Mouse (Mus musculus): Measurements from ENCODE around the gene Snx8.

Snx8 gene

DNA sequence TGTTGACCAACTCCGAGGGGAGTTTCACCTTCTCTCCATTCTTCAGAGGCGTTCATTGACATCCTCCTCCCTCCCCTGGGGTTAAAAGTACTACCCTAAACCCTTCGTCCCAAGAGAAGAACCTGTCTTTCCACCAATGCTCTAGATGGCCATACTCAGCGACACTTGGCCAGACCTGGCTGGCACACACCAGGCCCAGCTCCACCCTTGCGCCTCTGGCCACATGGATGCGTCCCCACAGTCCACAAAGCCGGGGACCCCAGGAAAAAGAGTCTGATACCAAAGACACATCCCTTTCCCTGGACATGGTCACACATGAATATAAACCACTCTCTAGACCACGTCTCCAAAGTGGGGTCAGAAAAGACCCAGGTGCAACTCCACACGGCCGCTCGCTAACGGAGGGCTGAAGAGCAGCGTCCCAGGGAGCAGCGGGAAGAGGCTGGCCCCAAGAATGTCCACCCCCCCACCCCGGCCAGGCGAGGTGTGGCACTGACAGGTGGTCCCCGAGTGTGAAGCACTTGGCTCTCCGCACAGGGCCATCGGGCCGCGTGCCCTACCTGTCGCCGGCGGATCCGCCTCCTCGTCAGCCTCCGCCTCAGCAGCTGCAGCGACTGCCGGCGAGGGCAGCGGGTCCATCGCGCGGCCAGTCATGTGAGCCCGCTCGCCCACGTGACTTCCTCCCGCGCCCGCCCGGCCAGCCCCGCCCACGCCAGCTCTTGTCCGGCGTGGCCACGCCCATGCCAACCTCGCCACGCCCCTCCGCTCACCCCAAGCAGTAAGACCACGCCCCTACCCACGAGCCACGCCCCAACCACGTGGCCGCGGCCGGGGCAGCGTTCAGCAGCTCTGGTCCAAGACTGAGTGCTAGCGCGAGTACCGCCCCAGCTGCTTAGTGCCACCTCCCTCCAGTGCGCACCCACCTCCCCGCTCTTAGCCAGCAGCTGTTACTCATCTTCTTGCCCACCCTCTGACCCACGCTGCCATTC, at the start of gene Snx8:
Gene Snx8 (minus strand): TSS at position 675 of the 989 bp plus-strand sequence.
- peak; percentile 84 for DNase-seq

DNA sequence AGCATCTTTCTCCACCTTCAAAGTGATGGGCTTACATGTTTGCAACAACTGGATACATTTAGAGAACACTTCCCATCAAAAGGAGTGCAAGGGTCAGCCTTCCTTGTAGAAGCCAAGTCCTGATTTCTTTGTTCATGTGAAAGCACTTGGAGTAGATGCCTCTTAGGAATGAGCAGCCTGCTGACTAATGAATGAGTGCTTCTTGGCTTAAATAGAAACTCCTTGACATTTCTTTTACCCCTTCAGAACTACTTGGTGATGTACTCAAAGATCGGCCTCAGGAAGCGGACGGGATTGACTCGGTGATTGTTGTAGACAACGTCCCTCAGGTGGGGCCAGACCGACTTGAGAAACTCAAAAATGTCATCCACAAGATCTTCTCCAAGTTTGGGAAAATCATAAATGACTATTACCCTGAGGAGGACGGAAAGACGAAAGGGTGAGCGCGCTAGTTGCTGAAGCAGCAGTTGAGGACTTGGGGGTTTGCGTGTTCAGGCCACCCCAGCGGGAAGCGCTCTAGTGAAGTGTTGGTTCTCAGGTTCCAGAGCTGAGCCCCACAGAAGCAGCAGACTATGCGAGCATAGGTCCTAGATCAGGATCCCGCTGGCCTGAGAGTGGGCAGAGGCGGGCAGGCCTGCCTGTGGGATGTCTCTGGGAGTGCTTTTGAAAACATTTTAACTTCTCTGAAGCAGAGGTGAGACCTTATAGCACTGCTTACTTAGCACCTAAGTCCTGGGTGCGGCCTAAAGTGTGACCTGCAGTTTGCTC, 36.1 kb upstream of the Snx8 start:
- no peak for DNase-seq

DNA sequence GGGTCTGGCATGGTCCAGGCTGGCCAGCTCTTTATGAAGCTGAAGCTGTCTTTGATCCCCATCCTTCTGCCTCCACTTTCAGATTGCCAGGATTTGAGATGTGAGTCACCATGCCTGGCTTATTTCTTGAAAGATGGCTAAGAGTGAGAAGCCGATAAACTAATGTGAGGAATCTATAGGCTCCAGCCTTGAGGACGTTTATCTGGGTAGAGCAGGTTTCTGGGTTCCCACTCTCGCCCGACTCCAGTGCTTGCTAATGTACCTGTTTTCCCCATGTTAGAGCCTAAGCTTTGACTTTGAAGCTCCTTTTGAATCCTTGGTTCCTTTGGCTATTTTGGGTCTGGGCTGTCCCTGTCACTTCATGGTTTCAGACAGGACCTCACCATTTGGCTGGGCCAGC, 31.6 kb upstream of the Snx8 start:
- no peak for DNase-seq

DNA sequence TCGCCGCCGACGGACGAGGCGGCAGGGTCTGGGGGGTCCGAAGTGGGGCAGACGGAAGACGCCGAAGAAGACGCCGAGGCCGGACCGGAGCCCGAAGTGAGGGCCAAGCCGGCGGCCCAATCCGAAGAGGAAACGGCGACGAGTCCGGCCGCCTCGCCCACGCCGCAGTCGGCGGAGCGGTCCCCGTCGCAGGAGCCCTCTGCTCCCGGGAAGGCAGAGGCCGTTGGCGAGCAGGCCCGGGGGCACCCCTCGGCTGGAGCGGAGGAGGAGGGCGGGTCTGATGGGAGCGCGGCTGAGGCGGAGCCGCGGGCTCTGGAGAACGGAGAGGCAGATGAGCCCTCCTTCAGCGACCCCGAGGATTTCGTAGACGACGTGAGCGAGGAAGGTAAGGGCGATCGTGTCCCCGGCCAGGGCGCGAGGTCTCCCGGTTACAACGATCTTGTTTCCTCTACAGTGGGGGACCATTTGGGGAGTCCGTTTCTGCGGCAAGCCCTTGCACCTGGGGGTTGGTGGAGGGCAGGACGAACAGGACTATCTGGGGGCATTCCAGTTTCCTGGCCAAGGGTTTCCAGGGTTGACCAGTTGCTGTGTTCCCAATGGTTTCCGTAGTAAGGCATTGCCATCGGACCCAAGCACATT, 30.5 kb upstream of the Snx8 start:
- DNase-seq: peak; percentile 66

DNA sequence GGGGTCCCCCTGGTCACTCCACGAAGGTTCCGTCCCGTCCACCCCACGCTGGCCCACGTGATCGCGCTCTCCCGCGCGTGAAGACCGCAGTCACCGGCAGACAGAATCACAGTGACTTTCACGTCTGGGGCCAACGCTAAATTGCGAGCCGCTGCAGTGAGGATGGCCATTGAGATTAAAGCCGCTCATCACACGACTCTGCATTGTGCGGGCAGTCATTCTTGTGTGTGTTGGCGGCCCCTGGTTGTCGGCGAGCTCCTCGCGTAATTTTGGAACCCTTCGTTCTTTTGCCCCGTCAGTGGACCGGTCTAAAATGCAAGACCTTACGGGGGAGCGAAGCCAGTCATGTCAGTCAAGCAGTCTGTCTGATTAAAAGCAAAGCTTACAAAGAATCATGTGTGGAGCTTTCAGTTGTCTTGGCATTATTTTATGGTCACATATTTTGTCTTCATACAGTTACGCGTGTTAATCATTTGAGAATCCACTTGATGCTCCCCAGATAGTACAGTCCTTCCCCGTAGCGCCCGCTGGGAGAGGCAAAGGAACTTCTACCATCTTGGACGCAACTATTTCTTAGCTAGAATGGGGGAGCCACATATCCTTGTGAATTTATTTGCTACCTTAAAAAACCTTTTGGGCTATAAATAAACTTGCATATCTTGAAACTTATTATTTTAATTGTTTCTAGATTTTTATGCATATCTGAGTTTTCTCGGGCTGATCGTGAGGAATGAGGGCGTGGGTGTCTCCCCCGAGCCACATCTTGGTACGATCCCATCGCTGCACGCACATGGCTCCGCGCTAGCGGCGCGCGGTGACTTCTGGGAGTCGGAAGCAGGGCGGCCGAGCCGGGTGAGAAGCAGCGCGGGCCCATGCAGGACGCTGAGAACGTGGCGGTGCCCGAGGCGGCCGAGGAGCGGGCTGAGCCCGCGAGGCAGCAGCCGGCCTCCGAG, 29.7 kb upstream of the Snx8 start, which contains the start of gene Eif3b:
Gene Eif3b (plus strand): TSS at position 840 of the 953 bp plus-strand sequence.
- peak; percentile 91 for DNase-seq

DNA sequence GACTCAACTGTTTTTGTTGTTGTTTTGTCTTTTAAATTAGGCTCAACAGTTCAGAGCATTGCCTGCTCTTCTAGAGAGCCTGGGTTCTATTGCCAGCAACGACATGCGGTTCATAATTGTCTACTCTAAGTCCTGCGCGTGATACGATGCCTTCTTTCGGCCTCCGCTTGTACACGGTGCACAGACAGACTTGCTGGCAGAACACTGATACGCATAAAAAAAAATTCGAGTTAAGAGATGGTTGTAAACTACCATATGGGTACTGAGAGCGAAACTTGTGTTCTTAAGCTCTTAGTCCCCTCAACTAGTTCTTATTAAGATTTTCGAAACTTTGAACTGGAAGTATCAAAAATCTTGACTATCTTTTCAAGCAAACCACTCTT, 29.0 kb upstream of the Snx8 start:
- peak; percentile 23 for DNase-seq

DNA sequence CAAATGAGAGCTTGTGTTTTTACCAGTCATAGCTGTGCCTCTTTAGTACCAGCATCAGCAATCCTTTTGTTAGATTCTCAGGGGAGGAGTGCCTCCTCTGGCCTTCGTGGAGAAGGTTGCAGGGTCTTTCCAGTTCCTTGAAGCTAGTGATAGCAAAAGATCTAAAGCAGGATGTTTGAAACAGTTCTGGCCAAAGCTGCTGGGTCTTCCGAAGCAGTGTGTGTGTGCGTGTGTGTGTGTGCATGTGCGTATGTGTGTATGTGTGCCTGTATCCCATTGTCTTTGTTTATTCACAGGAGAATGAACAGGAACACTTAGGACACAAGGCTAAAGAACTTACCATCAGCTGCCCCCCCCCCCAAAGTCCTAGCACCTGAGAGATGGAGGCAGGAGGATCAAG, 25.6 kb upstream of the Snx8 start:
- no peak for DNase-seq

DNA sequence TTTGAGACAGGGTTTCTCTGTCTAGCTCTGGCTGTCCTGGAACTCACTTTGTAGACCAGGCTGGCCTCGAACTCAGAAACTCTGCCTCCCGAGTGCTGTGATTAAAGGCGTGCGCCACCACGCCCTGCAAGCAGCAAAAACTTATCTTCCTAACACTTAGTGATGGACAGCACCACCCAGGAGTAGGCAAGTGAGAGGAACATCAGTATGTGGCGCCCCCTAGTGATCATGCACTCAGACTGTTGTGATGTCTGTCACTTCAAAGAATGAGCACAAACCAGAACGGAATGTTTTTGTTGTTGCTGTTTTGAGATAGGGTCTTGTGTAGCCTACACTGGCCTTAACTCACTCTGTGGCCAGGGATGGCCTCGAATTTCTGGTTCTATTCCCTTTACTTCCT, 22.3 kb upstream of the Snx8 start:
- peak; percentile 89 for DNase-seq

DNA sequence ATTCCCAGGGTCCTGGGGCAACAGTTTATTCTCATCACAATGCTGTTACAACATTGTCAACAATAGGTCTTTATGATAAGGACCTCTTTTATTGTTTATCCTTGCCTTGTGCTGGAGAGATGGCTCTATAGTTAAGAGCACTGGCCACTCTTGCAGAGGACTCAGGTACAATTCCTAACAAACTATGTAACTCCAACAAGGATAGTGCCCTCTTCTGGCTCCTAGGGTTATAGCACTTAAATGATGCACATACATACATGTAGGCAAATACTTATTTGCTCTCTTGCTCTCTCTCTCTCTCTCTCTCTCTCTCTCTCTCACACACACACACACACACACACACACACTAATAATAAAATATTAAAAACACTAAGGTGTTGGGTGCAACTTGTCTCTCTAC, 19.7 kb upstream of the Snx8 start:
- no peak for DNase-seq

DNA sequence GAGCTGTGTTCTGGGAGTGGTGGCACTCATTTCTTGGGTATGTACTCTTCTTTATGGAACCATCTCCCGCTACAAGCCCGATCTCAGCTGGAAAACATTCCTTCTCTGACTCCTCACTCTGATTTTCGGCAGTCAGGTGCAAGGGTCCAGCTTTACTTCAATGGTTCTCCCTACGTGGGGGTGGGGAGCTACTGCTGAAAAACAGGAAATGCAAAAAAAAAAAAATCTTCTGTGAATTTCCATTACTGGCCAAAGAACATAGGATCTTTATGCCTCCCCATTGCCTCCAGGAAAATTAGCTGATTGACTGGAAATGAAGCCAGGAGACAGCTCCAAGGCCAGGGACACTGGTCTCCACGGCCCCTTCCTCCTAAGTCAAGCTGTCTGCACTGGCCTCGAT, 17.6 kb upstream of the Snx8 start:
- no peak for DNase-seq

DNA sequence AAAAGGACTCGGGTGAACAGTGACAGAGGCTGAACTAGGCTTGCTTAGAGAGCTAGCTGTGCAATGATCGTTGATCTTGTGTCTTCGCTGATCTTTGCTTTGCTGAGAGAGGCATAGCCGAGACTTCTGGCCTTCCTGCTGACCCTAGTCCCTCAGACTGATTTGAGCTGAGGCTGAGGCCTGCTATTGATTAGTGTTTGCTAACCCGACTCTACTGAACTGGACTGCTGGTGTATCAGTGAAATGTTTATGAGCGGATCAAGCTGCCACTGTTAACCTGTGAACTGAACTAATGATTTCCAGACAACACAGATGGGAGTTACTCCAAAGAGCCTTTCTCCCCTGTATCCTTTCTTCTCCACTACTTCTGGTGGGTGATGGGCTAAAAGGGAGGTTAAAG, 16.1 kb upstream of the Snx8 start:
- no peak for DNase-seq

DNA sequence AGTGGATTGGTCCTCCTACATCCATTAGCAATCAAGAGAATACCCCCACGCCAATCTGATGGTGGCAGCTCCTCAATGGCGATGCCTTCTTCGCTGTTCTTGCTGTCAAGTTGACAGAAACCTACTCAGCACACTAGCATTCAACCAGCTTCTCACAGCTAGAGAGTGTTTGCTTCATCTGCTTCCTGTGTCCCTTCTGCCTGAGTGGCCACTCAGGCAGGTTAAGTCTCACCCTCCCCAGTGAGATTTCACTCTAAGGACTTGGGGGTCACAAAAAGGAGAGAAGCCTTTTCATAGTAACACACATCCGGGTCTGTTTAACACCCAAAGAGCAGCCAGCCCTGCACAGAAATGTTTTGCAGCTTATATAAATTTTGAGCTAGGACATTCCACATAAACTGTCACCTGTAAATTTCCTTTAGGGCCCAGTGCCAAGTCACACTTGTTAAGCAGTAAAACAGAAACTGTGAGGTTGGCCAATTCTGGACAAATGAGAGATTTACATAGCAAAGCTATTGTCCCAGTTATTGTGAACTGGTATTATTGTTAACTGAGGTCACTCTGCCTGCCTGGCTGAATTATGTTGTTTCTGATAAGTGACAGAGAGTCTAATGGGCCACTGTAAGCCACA, 13.7 kb upstream of the Snx8 start:
- DNase-seq: no peak

DNA sequence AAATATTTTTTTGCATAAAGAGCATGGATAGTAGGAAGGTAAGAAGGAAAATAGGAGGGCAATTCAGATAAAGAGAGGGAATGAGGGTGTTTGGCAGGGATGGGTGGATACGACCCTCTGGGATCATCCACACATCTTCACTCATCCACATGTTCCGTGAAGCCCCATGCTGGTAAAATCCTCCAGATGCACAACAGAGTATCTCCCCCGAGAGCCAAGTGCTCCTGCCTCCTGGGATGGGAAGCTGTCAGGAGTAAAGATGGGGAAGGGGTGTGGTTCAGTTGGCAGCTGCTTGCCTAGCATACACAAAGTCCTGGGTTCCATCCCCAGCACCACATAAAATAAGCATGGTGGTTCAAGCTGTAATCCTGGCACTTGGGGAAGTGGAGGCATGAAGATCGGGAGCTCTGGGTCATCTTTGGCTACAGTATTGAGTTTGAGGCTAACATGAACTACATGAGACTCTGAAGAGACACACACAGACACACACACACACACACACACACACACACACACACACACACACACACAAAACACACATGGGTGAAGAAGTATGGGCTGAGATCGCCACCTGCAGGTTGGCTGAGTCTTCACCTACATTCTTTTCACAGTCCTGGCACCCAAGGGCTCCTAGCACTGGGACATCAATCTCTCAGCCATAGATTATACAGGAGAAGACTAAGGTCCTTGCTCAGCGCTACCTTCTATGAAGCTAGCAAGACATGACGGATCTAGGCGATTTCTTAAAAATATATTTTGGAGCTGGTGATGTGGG, 7.3 kb upstream of the Snx8 start:
- DNase-seq: peak; percentile 67

DNA sequence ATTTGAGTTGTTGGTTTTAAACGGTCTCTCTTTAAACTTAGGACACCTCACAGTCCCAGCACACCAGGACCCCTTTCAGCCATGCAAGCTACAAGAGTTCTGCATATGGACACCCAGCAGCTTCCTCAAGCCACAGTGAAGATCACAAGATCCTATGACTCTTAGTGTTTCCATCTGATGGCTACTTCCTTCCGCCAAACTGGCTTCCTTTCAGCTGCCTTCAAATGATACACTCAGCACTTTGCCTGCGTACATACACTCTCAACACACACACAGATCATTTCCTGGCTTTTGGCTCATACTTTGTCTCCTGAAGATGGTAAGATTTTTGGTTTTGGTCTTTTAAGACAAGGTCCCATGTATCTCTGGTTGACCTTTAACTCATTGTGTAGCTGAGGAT, 3.6 kb upstream of the Snx8 start:
- DNase-seq: no peak

DNA sequence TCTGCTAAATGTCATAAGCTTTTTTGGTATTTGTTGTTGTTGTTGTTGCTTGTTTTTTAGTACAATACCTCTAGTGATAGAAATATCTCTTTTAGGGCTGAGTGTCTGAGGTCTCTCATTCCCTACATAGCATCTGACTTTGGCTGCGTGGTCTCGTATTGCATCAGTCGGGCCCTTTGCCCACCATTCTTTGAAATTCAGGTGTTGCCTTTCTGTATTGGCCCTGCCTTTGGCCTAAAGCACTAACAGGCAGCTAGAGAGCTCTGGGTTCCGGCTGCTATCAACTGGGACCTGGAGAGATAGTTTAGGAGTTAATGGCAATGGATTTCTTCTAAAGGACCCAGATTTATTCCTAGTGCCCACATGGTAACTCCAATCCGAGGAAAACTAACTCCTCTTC, 2.9 kb upstream of the Snx8 start:
- DNase-seq: no peak

DNA sequence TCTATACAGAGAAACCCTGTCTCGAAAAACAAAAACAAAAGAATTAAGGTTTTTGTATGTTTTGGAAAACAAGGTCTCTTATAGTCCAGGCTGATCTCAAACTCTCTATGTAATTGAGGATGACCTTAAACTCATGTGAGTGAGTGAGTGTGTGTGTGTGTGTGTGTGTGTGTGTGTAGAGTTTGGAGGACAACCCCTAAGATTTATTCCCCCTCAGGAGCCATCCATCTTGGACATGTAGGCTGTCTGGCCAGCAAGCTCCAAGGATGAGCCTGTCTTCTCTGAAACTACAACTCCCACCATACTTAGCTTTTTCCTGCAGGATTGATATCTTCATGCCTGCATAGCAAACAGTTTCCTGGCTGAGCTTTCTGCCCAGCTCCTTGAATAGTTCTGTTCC, 2.4 kb upstream of the Snx8 start:
- no peak for DNase-seq

DNA sequence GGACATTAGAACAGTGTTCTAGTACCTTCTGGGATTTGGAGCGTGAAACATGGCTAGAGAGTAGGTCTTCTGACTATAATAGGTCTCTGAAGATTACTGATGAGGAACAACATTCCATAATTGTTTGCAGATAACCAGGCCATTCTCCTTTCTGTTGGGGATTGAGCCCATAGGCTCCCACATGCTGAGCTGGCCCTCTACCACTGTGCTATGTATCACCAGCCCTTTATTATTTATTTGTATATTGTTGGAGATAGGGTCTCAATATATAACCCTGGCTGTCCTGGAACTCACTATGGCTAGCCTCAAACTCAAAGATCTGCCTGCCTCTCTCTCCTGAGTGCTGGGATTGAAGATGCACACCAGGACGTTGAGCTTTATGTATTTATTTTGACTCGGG, 585 bp upstream of the Snx8 start:
- no peak for DNase-seq

DNA sequence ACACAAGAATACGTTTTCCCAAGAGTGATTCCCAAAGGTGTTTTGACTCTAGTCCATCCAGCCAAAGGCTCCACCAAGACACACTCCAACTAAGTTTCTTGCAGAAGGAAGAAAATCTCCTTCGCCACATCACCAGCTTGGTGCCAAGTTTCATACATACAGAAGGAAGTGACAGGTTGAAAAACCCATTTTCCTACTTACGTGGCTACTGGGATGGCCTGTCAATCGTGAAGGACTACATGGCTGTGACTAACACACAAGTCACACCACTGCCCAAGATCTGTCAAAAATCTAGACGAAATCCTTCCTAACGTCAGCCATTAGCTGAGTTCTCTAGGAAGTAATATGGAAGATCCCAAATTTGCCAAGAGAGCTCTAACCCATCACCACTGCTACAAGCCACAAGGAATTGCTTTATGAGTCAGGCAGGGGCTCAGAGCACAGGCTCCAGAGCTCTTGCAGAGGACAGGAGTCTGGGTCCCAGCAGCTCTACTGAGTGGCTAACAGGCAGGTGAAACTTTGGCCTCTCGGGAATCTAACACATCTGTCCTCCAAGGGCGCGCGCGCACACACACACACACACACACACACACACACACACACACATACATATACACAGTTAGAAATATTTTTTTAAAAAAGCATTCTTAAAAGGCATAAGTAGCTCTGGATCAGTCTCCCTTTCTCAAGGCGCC, 1.1 kb downstream of the Snx8 start:
- DNase-seq: no peak

DNA sequence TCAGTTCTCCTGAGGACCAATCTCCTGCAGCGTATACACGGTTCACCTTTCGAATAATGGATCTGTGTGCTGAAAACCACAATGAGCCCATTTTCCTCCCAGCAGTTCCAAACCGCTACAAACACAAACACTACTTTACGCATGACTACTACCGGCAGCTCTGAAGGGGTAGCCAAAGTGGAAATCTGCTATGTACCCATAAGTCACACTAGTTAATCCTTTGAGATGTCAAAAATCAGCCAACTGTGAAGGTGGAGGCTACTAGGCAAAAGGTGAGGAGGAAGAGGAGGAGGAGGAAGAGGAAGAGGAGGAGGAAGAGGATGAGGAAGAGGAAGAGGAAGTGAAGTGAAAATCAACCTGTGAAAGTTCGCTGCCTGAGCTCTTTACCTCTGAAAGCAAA, 1.8 kb downstream of the Snx8 start:
- DNase-seq: no peak

DNA sequence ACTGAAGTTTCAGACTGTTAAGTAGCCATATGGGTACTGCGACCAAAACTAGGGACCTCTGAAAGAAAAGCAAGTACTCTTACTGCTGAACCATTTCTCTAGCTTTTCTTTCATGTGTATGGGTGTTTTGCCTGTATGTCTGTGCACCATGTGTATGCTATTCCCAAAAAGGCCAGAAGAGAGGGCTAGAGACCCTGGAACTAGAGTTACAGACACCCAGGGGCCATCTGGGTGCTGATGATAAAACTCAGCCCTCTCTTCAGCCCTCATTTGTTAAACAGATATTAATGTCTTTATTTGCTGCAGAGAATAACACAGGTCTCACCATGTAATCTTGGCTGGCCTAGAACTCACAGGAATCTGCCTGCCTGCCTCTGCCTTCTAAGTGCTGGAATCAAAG, 4.6 kb downstream of the Snx8 start:
- no peak for DNase-seq
